18 mouse cellular contexts compared by ENCODE assay signal in genomic region chr7:117256819-117257218, GRCm38 (mm10).
DNase-seq lines count a peak whose midpoint lies in the region; ATAC-seq and TF ChIP-seq lines count a peak whose summit lies in the region.
"Had no signal": no experiment of that assay in that cellular context is flagged by ENCODE, and none has a peak within 500 bp of the region (broad histone marks: within the 10 kb centered on the region; RNA-seq: fewer than 3 reads in every experiment).

No protein-coding gene starts in this region.

- H3K4me2 ChIP-seq in embryonic facial prominence, embryonic 13.5 days, result no peak overlapping the region
- H3K4me2 ChIP-seq in embryonic facial prominence, embryonic 14.5 days (ENCODE audit: low read depth, low read length), result no peak overlapping the region
- no peak overlapping the region for H3K4me2 ChIP-seq in limb, embryonic 13.5 days (replicated peaks)
- H3K4me2 ChIP-seq in stomach, embryonic 16.5 days (ENCODE audit: low read depth, low read length), result no peak overlapping the region
- H3K4me2 ChIP-seq: forebrain, embryonic 13.5 days; hindbrain, embryonic 13.5 days had no signal

- peaks cover 20% of the 10 kb centered on the region for H3K27me3 ChIP-seq in embryonic facial prominence, embryonic 13.5 days
- H3K27me3 ChIP-seq in embryonic facial prominence, embryonic 14.5 days (replicated peaks; ENCODE audit: control insufficient read depth, insufficient read depth, low read length), result no peaks in the 10 kb centered on the region
- no peaks in the 10 kb centered on the region for H3K27me3 ChIP-seq in limb, embryonic 13.5 days
- no peaks in the 10 kb centered on the region for H3K27me3 ChIP-seq in stomach, embryonic 16.5 days (ENCODE audit: control insufficient read depth, insufficient read depth, low read length)
- H3K27me3 ChIP-seq in kidney, adult 2 months (replicated peaks; ENCODE audit: control insufficient read depth, insufficient read depth, low read length), result no peaks in the 10 kb centered on the region
- H3K27me3 ChIP-seq: forebrain, embryonic 13.5 days; hindbrain, embryonic 13.5 days had no signal

- no peak for TF ChIP-seq POLR2A in kidney, adult 2 months (IDR thresholded peaks at IDR 0.05; ENCODE audit: low read depth, low read length)

- WGBS in embryonic facial prominence, embryonic 13.5 days, result 65% methylated on average over 9 of the region's 9 CpGs
- 60% methylated on average over 9 of the region's 9 CpGs for WGBS in embryonic facial prominence, embryonic 14.5 days
- 83% methylated on average over 9 of the region's 9 CpGs for WGBS in limb, embryonic 13.5 days
- 77% methylated on average over 9 of the region's 9 CpGs for WGBS in stomach, embryonic 16.5 days
- WGBS in kidney, adult 2 months, result 88% methylated on average over 9 of the region's 9 CpGs

- H3K9ac ChIP-seq in embryonic facial prominence, embryonic 13.5 days, result no peak overlapping the region
- H3K9ac ChIP-seq in embryonic facial prominence, embryonic 14.5 days (ENCODE audit: low read depth, low read length), result no peak overlapping the region
- no peak overlapping the region for H3K9ac ChIP-seq in limb, embryonic 13.5 days
- no peak overlapping the region for H3K9ac ChIP-seq in stomach, embryonic 16.5 days (ENCODE audit: low read length)
- H3K9ac ChIP-seq: forebrain, embryonic 13.5 days; forebrain, postnatal 0 days; hindbrain, embryonic 13.5 days had no signal

- ATAC-seq in embryonic facial prominence, embryonic 13.5 days (ENCODE audit: insufficient number of reproducible peaks, insufficient read depth, low FRiP score, low TSS enrichment, low read depth), result 0 out of 2 replicates have a peak, but pooled peaks have one; percentile 39
- peak; percentile 55 for ATAC-seq in embryonic facial prominence, embryonic 14.5 days (ENCODE audit: low read depth)
- ATAC-seq in limb, embryonic 13.5 days (ENCODE audit: low FRiP score, low read depth), result no peak
- ATAC-seq in stomach, embryonic 16.5 days (ENCODE audit: insufficient read depth, low FRiP score), result no peak
- ATAC-seq: forebrain, embryonic 13.5 days; forebrain, postnatal 0 days; hindbrain, postnatal 0 days had no signal

- H3K36me3 ChIP-seq in embryonic facial prominence, embryonic 13.5 days, result no peaks in the 10 kb centered on the region
- no peaks in the 10 kb centered on the region for H3K36me3 ChIP-seq in embryonic facial prominence, embryonic 14.5 days (ENCODE audit: control insufficient read depth, insufficient read depth, low read length)
- H3K36me3 ChIP-seq in limb, embryonic 13.5 days, result no peaks in the 10 kb centered on the region
- no peaks in the 10 kb centered on the region for H3K36me3 ChIP-seq in stomach, embryonic 16.5 days (ENCODE audit: control insufficient read depth, insufficient read depth, low read length)
- no peaks in the 10 kb centered on the region for H3K36me3 ChIP-seq in kidney, adult 2 months (ENCODE audit: control insufficient read depth, insufficient read depth, low read length)
- H3K36me3 ChIP-seq: hindbrain, embryonic 13.5 days had no signal

- DNase-seq in embryonic facial prominence, embryonic 14.5 days (ENCODE audit: low spot score), result peak; percentile 79
- DNase-seq in spleen, postnatal 14 days (ENCODE audit: low spot score in 2 of 2), result no peak
- DNase-seq in kidney, adult 2 months, result no peak
- no peak for DNase-seq in right cerebral cortex, postnatal 36 days (ENCODE audit: low spot score in 2 of 2)
- DNase-seq: adrenal gland, postnatal 10 days; cerebellum, adult 11 months; cerebellum, adult 8-10 months; cerebellum, postnatal 25 days; forebrain, postnatal 0 days; gastrocnemius, postnatal 25 days; heart, postnatal 10 days; heart, postnatal 4 days had no signal

- H3K4me3 ChIP-seq in embryonic facial prominence, embryonic 13.5 days, result no peak overlapping the region
- H3K4me3 ChIP-seq in embryonic facial prominence, embryonic 14.5 days (ENCODE audit: low read depth, low read length), result no peak overlapping the region
- H3K4me3 ChIP-seq in limb, embryonic 13.5 days, result no peak overlapping the region
- no peak overlapping the region for H3K4me3 ChIP-seq in stomach, embryonic 16.5 days (replicated peaks; ENCODE audit: low read length)
- H3K4me3 ChIP-seq in kidney, adult 2 months (ENCODE audit: insufficient read depth, low read depth, low read length), result no peak overlapping the region
- H3K4me3 ChIP-seq: forebrain, embryonic 13.5 days; hindbrain, embryonic 13.5 days had no signal

- no peaks in the 10 kb centered on the region for H3K9me3 ChIP-seq in embryonic facial prominence, embryonic 13.5 days
- H3K9me3 ChIP-seq in embryonic facial prominence, embryonic 14.5 days (ENCODE audit: control insufficient read depth, low read length), result no peaks in the 10 kb centered on the region
- H3K9me3 ChIP-seq in limb, embryonic 13.5 days, result no peaks in the 10 kb centered on the region
- no peaks in the 10 kb centered on the region for H3K9me3 ChIP-seq in stomach, embryonic 16.5 days (replicated peaks; ENCODE audit: control insufficient read depth, low read length)
- H3K9me3 ChIP-seq: forebrain, embryonic 13.5 days; hindbrain, embryonic 13.5 days had no signal

- H3K27ac ChIP-seq in embryonic facial prominence, embryonic 13.5 days, result peak overlapping the region; percentile 77
- peak overlapping the region; percentile 3; the same call in 1 of the 2 replicates for H3K27ac ChIP-seq in embryonic facial prominence, embryonic 14.5 days (replicated peaks; ENCODE audit: low read depth, low read length)
- peak overlapping the region; percentile 70; the same call in 1 of the 2 replicates for H3K27ac ChIP-seq in limb, embryonic 13.5 days
- H3K27ac ChIP-seq in stomach, embryonic 16.5 days (ENCODE audit: low read length), result peak overlapping the region; percentile 49
- H3K27ac ChIP-seq in kidney, adult 2 months (ENCODE audit: insufficient read depth, low read depth, low read length), result no peak overlapping the region
- H3K27ac ChIP-seq: forebrain, embryonic 13.5 days; hindbrain, embryonic 13.5 days; hindbrain, postnatal 0 days had no signal

- no peak for TF ChIP-seq CTCF in kidney, adult 2 months (conservative IDR thresholded peaks at IDR 0.05; ENCODE audit: insufficient read depth, insufficient read length, low read depth, low read length)

- peaks cover 35% of the 10 kb centered on the region for H3K4me1 ChIP-seq in embryonic facial prominence, embryonic 13.5 days
- H3K4me1 ChIP-seq in embryonic facial prominence, embryonic 14.5 days (ENCODE audit: control insufficient read depth, insufficient read depth, low read length), result peaks cover 24% of the 10 kb centered on the region
- H3K4me1 ChIP-seq in limb, embryonic 13.5 days, result peaks cover 30% of the 10 kb centered on the region
- 0 out of 2 replicates have a peak, but pooled peaks cover 3% of the 10 kb centered on the region for H3K4me1 ChIP-seq in stomach, embryonic 16.5 days (ENCODE audit: control insufficient read depth, insufficient read depth, low read length)
- no peaks in the 10 kb centered on the region for H3K4me1 ChIP-seq in kidney, adult 2 months (ENCODE audit: control insufficient read depth, insufficient read depth, low read length)
- H3K4me1 ChIP-seq: forebrain, embryonic 13.5 days had no signal

Comparison
In these comparisons a context has a peak if more than half of its experiments do, and no peak if none do; other contexts are left out.
1. ATAC-seq: peak in embryonic facial prominence, embryonic 13.5 days (single experiment) and embryonic facial prominence, embryonic 14.5 days (single experiment); none in limb, embryonic 13.5 days (single experiment) and stomach, embryonic 16.5 days (single experiment).